Mouse (Mus musculus): ENCODE measurements around the gene Fanca.
"Not testable (repeated sequence)": the region's sequence is repeated elsewhere in the genome, so short reads cannot be mapped to it uniquely, and the experiment has no call there.

Gene Fanca

GRCm38 (mm10) chr8:123331301-123331700 is 12.9 kb upstream of the Fanca start:
- DNase-seq (ENCODE audit: extremely low spot score, low spot score): no peak

DNA sequence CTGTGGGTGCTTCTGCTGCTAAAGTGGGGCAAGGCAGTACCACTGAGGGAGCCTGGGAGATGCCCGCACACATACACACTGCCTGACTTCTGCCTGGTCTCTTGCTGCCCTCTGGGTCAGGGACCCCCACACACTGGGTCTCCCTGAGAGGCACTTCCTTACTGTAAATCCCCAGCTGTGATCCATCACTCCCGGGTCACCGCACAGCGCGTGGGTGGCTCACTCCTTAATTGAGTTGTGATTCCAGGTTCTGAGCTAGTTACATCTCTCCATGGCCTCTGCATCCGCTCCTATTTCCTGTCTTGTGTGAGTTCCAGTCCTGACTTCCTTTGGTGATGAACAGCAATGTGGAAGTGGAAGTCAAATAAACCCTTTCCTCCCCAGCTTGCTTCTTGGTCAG is 12.3 kb upstream of the Fanca start:
- DNase-seq (ENCODE audit: extremely low spot score, low spot score): no peak

GRCm38 (mm10) chr8:123329961-123330360 is 11.6 kb upstream of the Fanca start:
- no peak for DNase-seq (ENCODE audit: extremely low spot score, low spot score)

GRCm38 (mm10) chr8:123329350-123329749 is 11.0 kb upstream of the Fanca start:
- no peak for DNase-seq (ENCODE audit: extremely low spot score, low spot score)

GRCm38 (mm10) chr8:123328552-123328951 is 10.2 kb upstream of the Fanca start:
- no peak for DNase-seq (ENCODE audit: extremely low spot score, low spot score)

- DNase-seq (ENCODE audit: extremely low spot score, low spot score): peak; percentile 45
Observed at GRCm38 (mm10) chr8:123319522-123320164, 1.3 kb upstream of the Fanca start.

- DNase-seq (ENCODE audit: extremely low spot score, low spot score): no peak
Observed at GRCm38 (mm10) chr8:123317781-123318466, 452 bp downstream of the Fanca start.

DNA sequence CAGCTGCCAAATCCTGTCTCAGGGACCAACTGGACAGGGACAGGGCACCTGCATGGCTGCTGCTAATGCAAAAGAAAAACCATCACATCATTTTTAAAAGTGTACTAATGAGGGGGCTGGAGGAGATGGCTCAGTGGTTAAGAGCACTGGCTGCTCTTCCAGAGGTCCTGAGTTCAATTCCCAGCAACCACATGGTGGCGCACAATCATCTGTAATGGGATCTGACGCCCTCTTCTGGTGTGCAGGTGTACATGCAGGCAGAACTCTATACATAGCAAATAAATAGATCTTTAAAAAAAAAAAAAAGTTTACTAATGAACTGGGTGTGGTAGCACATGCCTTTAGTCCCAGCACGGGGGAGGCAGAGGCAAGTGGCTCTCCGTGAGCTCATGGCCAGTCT is 9.6 kb downstream of the Fanca start:
- DNase-seq (ENCODE audit: extremely low spot score, low spot score): no peak

- DNase-seq (ENCODE audit: extremely low spot score, low spot score): no peak
Observed at GRCm38 (mm10) chr8:123298301-123298700, 20.1 kb downstream of the Fanca start.

GRCm38 (mm10) chr8:123292785-123293184 is 25.6 kb downstream of the Fanca start:
- DNase-seq (ENCODE audit: extremely low spot score, low spot score): no peak

DNA sequence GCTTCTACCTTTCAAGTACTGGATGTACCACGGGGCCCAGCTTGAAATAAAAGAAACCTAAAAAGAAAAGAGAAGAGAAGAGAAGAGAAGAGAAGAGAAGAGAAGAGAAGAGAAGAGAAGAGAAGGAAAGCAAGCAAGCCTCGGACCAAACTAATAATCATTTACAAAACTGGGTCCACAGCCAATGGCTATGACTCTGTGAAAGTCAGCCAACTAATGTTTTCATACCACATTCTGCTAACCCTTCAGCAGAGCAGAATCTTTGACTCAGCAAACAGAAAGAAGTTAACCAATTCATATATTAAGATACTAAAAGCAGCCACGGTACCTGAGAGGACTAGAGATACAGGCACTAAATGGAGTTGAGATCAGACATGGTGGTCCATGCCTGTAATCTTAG is 26.1 kb downstream of the Fanca start:
- no peak for DNase-seq (ENCODE audit: extremely low spot score, low spot score)

- no peak for DNase-seq (ENCODE audit: extremely low spot score, low spot score)
Observed at GRCm38 (mm10) chr8:123291716-123292115, 26.7 kb downstream of the Fanca start.

- DNase-seq (ENCODE audit: extremely low spot score, low spot score): no peak
Observed at GRCm38 (mm10) chr8:123290679-123291078, 27.7 kb downstream of the Fanca start.

DNA sequence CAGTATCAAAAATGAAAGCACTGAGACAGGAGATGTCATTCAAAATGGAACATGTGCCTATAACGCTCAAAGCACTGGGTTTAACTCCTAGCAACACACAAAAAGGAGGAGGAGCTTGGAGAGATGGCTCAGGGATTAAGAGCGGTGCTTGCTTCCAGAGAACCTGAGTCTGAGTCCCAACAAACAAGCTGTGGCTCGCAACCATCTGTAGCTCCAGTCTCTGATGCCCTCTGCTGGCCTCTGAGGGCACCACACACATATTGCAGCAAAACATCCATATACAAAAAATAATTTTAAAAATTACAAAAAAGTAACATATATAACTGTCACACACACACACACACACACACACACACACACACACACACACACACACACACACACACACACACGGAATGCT is 28.2 kb downstream of the Fanca start:
- DNase-seq (ENCODE audit: extremely low spot score, low spot score): no peak

GRCm38 (mm10) chr8:123287362-123287761 is 31.0 kb downstream of the Fanca start:
- no peak for DNase-seq (ENCODE audit: extremely low spot score, low spot score)

DNA sequence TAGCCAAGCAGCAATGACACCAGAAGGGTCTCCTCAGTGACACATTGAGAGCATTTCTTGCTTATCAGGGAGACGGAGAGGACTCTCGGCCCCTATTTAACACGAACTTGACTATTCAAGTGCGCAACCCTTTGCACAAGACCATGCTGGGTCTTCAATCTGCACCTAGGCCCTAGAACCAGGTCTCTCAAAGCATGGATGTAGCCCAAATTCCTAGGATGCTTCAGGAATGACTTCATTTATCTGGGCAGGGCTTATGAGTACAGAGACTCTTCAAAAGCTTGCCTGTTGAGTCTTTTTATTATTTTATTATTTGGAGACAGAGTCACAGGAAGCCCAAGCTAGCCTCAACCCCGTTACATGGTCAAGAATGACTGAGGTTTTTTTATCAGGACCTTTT is 33.9 kb downstream of the Fanca start:
- DNase-seq (ENCODE audit: extremely low spot score, low spot score): no peak

- no peak for DNase-seq (ENCODE audit: extremely low spot score, low spot score)
Observed at GRCm38 (mm10) chr8:123283991-123284390, 34.4 kb downstream of the Fanca start.

DNA sequence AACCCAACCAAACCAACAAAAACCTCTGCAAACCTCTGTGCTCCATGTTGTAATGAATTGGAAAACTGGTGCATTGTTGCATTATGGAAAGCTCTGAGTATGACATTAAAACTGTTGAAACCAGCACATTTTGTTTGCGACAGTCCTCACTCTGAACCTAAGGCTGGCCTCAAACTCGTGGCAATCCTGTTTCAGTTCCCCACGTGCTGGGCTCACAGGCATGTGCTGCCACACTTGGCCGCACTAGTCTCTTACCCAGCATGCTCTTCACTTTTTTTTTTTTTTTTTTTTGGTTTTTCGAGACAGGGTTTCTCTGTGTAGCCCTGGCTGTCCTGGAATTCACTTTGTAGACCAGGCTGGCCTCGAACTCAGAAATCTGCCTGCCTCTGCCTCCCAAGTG is 35.4 kb downstream of the Fanca start:
- not testable (repeated sequence) for DNase-seq (ENCODE audit: extremely low spot score, low spot score)

DNA sequence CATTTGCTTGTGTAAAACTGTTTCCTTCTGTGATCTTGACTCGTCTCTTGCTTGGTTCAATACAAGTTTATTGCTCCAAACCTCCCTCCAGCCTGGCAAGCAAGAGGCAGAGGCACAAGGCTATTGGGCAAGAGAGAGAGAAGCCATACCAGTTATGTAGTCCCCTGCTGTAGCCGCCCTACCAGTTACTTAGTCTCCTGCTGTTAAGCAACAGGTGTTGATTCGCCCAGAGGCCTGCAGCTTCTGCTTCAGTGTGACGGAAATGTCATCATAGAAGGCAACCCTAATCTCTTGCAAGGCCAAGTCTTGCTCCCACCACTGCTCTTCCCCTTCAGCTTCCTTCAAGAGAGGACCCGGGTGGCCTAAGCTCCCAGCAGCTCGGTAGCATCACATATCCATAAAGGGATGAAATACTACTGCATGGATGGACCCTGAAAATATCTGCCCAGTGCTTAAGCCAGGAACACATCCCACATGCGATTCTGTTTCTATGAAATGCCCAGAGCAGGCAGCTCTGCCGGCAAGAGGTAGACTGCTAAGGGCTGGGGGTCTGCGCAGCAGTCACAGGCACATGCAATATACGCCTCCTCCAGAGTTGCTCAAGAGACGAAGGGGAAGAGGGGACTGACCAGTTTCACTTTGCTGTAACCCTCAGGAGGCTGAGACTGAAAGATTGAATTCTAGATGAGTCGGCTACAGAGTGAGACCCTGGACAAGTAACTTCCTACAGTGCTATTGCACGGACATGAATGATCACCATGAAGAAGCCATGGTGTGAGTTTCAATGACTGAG is 37.9 kb downstream of the Fanca start:
- DNase-seq (ENCODE audit: extremely low spot score, low spot score): no peak

- no peak for DNase-seq (ENCODE audit: extremely low spot score, low spot score)
Observed at GRCm38 (mm10) chr8:123279828-123280227, 38.5 kb downstream of the Fanca start.

DNA sequence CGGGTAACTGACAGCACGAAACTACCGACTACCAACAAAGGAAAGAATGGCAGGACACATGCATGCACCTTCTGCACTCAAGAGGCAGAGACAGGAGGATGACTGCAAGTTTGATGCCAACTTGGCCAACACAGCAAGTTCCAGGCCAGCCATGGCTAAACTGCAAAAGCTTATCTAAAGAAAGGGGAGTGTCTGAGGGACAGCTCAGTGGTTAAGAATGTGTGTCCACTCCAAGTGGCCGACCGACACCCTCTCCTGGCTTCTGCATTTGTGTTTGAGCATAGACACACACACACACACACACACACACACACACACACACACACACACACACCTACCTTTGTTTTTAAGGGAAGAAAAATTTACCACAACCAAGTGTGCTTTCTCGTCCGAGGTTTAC is 39.9 kb downstream of the Fanca start:
- no peak for DNase-seq (ENCODE audit: extremely low spot score, low spot score)

GRCm38 (mm10) chr8:123275096-123275495 is 43.3 kb downstream of the Fanca start:
- no peak for DNase-seq (ENCODE audit: extremely low spot score, low spot score)

Data from neural tube, embryonic 10.5 days (tissue).